Mouse (Mus musculus) B cell, adult (primary cell): ENCODE data around the gene Crk. TPM values are rescaled to one million over a fixed set of nuclear protein-coding genes. Genes with fewer than 3 reads are reported as not detected.

Experiments used
- total RNA-seq: library from RNA; stranded (reverse); gene quantifications from 4 replicates; pipeline ENCODE4 v1.2.4, GENCODE M21; 2023; ENCODE audit not compliant: inconsistent age

Crk gene
- 53.8 to 64.5 TPM (median 58.6 TPM) in 4 replicates for total RNA-seq

DNA sequence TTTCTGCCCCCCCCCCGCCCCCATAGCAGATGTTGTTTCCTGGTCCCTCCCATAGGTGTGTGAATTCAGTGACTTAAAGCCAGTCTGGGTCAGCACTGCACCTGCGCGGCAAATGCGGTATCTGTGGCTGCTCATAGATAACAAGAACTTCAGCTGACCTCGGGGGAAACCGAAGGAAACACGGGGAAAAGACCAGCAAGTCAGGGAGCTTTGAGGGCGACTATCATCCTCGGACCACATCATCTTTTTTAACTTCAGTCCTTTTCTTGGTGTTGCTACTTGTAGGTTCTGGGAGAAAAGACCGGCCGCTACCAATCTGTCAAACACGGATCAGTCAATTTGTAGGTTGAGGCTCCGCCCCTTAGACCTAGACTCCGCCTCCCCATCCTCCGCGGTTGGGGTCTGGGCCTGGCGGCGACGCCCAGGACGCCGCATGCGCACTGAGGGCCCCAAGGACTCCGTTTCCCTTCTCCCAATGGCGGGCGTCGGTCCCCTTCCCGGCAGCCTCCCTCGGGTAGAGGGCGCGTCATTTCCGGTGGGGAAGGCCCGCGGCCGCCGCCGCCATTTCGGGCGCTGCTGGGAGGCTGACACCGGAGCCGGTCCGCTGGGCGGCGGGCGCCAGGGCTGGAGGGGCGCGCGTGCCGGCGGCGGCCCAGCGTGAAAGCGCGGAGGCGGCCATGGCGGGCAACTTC, at the start of gene Crk:
Gene Crk (plus strand): TSS at position 513 of the 692 bp plus-strand sequence.

DNA sequence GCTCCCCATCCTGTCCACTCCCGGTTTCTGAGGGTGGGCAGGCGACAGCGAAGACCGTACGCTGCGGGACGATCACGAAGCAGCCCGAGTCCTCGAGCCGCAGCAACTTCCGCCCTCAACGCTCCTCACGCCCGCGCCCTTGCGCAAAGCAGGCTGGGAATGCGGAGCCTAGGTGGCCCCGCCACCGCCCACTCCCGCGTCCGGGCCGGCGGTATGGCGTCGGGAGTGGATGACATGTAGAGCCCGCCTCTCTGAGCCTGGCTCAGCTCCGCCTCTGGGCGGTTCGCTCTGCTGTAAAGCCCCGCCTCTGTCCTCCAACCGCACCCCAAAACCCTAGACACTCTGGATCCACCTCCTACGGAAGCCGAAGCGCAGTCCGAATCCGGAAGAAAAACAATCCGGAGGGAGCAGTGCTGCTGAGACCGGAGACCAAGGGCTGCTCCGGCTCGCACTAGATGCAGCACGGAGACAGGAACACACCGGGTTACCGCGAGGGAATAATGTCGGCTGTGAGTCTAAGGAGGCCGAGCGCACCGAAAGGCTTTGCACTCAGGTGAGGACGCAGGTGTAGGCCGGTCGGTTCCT, 48.3 kb upstream of the Crk start, which contains the start of gene Inpp5k:
Gene Inpp5k (plus strand): TSS at position 344 of the 585 bp plus-strand sequence.

DNA sequence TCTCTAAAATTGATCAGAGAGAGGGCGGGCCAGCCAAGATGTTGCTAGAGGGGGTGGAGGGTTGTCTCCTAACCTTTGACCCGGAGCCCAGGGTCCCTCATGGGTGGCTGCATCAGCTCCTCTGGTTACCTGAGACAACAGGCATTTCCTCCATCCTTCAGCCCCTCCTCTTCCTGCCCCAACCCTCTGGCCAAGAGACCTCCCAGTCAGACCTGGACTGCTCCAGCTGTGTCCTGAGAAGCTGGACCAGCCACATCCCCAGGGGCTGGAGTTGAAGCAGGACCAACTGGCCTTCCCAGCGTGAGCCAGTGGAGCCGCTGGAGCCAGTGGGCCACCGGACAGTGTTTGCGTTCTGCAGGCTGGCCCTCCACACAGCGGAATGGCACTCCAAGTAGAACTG, 28.7 kb upstream of the Crk start, which contains the start of gene Myo1c:
Gene Myo1c (plus strand): TSS at position 194 of the 400 bp plus-strand sequence.

DNA sequence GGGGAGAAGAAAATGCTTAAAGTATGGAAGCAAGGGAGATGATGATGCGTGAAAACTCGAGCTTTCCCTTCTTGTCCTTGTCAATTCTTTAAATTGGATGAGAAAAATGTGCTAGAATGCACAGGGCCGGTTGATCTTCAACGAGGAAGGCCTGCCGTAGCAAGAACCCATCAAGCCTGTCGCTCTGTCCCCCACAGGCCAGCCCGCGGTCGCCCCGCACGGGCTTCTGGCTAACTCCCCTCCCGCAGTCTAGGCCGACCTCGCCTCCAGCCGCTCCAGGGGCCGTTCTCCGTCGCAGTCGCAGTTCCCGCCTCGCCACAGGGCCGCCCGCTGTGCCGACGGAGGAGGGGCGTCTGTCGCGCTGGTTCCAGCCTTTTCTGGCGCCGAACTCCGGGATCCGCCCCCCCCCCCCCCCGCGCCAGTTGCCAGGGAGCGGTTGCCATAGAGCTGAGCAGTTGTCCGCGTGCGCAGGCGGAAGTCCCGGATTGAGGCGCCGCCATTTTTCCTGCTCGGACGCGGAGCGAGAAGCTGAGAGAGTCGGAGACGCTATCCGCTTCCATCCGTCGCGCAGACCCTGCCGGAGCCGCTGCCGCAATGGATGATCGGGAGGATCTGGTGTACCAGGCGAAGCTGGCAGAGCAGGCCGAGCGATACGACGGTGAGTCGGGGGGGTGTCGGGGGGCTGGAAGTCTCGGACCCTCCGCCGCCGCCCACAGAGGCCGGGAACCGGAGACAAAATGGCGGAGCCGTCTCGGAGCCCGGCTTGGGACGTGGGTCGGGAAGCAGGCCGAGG, 53.6 kb downstream of the Crk start, which contains the start of gene Ywhae:
Gene Ywhae (plus strand): TSS at position 436 of the 793 bp plus-strand sequence.

Other genes starting within 250 kb of the Crk start
- 0.26 to 0.63 TPM (median 0.33 TPM) in 4 replicates for gene Serpinf2, start 239.7 kb upstream of the Crk start, total RNA-seq
- 44.4 to 54.6 TPM (median 46.7 TPM) in 4 replicates for gene Wdr81, start 224.5 kb upstream of the Crk start, total RNA-seq
- gene Tlcd2, start 217.5 kb upstream of the Crk start, total RNA-seq, result 1.6 to 3.9 TPM (median 2.8 TPM) in 4 replicates
- 222 to 234 TPM (median 231 TPM) in 4 replicates for gene Prpf8, start 192.4 kb upstream of the Crk start, total RNA-seq
- 0.69 TPM in 1 of 4 replicates, not detected in the others for gene Rilp, start 169.2 kb upstream of the Crk start, total RNA-seq
- gene Scarf1, start 165.7 kb upstream of the Crk start, total RNA-seq, result 0.19 TPM in 1 of 4 replicates, not detected in the others
- 38.1 to 64.2 TPM (median 49.5 TPM) in 4 replicates for gene Slc43a2, start 147.6 kb upstream of the Crk start, total RNA-seq
- gene Pitpna, start 91.2 kb upstream of the Crk start, total RNA-seq, result 213 to 240 TPM (median 228 TPM) in 4 replicates
- gene Inpp5k, start 48.3 kb upstream of the Crk start, total RNA-seq, result 99.4 to 121 TPM (median 113 TPM) in 4 replicates
- 398 to 436 TPM (median 414 TPM) in 4 replicates for gene Myo1c, start 28.8 kb upstream of the Crk start, total RNA-seq
- 219 to 247 TPM (median 230 TPM) in 4 replicates for gene Ywhae, start 53.6 kb downstream of the Crk start, total RNA-seq
- not detected in 4 replicates for gene Doc2b, start 116.8 kb downstream of the Crk start, total RNA-seq